Mouse (Mus musculus): Measurements from ENCODE around the gene Ptrhd1. TPM values are rescaled to one million over a fixed set of nuclear protein-coding genes. Genes with fewer than 3 reads are reported as not detected.

The Ptrhd1 gene
- polyA plus RNA-seq (2012; rRNA removed): 4.0 and 5.1 TPM in 2 replicates

GRCm38 (mm10) chr12:4233572-4234508, at the start of gene Ptrhd1, which contains the start of gene Cenpo:
TSS of gene Ptrhd1 (plus strand) at chr12:4234027.
TSS of gene Cenpo (minus strand) at chr12:4234294.

Other genes starting within 250 kb of the Ptrhd1 start
- 15.2 and 15.7 TPM in 2 replicates for gene Efr3b, start 195.1 kb upstream of the Ptrhd1 start, polyA plus RNA-seq (2012; rRNA removed)
- gene Dnajc27, start 151.4 kb upstream of the Ptrhd1 start, polyA plus RNA-seq (2012; rRNA removed): 14.4 and 16.1 TPM in 2 replicates
- 4.4 and 7.1 TPM in 2 replicates for gene Adcy3, start 100.9 kb upstream of the Ptrhd1 start, polyA plus RNA-seq (2012; rRNA removed)
- 22.9 and 26.6 TPM in 2 replicates for gene Cenpo, start 267 bp downstream of the Ptrhd1 start, polyA plus RNA-seq (2012; rRNA removed)
- gene Ncoa1, start 243.2 kb downstream of the Ptrhd1 start, polyA plus RNA-seq (2012; rRNA removed): 11.3 and 17.5 TPM in 2 replicates